In the genomic region with DNA sequence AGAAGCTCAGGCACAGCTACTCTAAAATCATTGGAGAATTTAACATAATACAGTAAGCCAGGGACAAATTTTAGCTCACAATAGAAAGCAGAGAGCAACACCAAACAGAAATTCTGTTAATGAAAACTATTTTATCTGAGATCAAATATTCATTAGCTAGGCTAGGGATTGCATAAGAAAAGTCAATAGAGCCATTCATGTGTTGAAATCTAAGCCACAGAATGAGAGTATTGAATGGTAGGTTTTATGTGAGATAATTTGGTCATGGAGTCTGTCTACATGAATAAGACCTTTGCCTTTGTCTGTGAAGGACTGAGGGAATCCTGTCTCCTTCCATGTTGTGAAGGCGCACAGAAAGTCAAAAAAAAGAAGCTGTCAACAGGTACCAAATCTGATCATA, we compare ENCODE assay signal across 24 mouse cellular contexts.
"Had no signal": no experiment of that assay in that cellular context is flagged by ENCODE, and none has a peak within 500 bp of the region (broad histone marks: within the 10 kb centered on the region; RNA-seq: fewer than 3 reads in every experiment).

No protein-coding gene starts in this region.

- H3K4me3 ChIP-seq: heart, adult 2 months; heart, embryonic 13.5 days; heart, embryonic 15.5 days; hindbrain, embryonic 13.5 days; hindbrain, embryonic 15.5 days; kidney, embryonic 15.5 days; left cerebral cortex, adult 2 months; limb, embryonic 10.5 days; limb, embryonic 12.5 days; liver, embryonic 12.5 days had no signal

- H3K27ac ChIP-seq: heart, adult 2 months; heart, embryonic 13.5 days; heart, embryonic 15.5 days; hindbrain, embryonic 13.5 days; hindbrain, embryonic 15.5 days; hindbrain, postnatal 0 days; kidney, embryonic 15.5 days; kidney, postnatal 0 days; left cerebral cortex, adult 2 months; limb, embryonic 10.5 days; limb, embryonic 12.5 days; liver, embryonic 12.5 days had no signal

- ATAC-seq: hindbrain, postnatal 0 days; intestine, embryonic 16.5 days; liver, embryonic 12.5 days had no signal

- DNase-seq: gastrocnemius, postnatal 14 days; gastrocnemius, postnatal 36 days; heart, adult 11 months; heart, adult 2 months; heart, postnatal 14 days; heart, postnatal 36 days; kidney, adult 11 months; kidney, adult 2 months; kidney, adult 9 months; kidney, postnatal 14 days; kidney, postnatal 36 days had no signal

- H3K27me3 ChIP-seq: heart, embryonic 13.5 days; heart, embryonic 15.5 days; hindbrain, embryonic 13.5 days; hindbrain, embryonic 15.5 days; kidney, embryonic 15.5 days; limb, embryonic 12.5 days; liver, embryonic 12.5 days had no signal

- H3K4me2 ChIP-seq: heart, embryonic 11.5 days; heart, embryonic 13.5 days; heart, embryonic 15.5 days; hindbrain, embryonic 13.5 days; hindbrain, embryonic 15.5 days; kidney, embryonic 15.5 days; limb, embryonic 12.5 days; liver, embryonic 12.5 days had no signal

- H3K9ac ChIP-seq: heart, embryonic 13.5 days; heart, embryonic 15.5 days; hindbrain, embryonic 13.5 days; hindbrain, embryonic 15.5 days; kidney, embryonic 15.5 days; limb, embryonic 12.5 days; liver, embryonic 12.5 days had no signal

- H3K36me3 ChIP-seq: heart, embryonic 13.5 days; heart, embryonic 15.5 days; hindbrain, embryonic 13.5 days; hindbrain, embryonic 15.5 days; kidney, embryonic 15.5 days; limb, embryonic 10.5 days; limb, embryonic 12.5 days; liver, embryonic 12.5 days had no signal

- H3K4me1 ChIP-seq: hindbrain, embryonic 13.5 days; hindbrain, embryonic 15.5 days; kidney, embryonic 15.5 days; limb, embryonic 10.5 days; limb, embryonic 12.5 days; liver, embryonic 12.5 days had no signal

- H3K9me3 ChIP-seq: heart, embryonic 13.5 days; heart, embryonic 15.5 days; hindbrain, embryonic 13.5 days; hindbrain, embryonic 15.5 days; kidney, embryonic 15.5 days; limb, embryonic 10.5 days; limb, embryonic 12.5 days; liver, embryonic 12.5 days had no signal
